Mouse (Mus musculus) central nervous system, embryonic 18 days (tissue): Measurements from ENCODE around the gene Rhox1. TPM values are rescaled to one million over a fixed set of nuclear protein-coding genes. Genes with fewer than 3 reads are reported as not detected.

Experiments
- polyA plus RNA-seq: library from polyadenylated mRNA; depleted of rRNA; stranded (reverse); fragments of >200 nt; gene quantifications from 2 replicates; pipeline ENCODE4 v1.2.3, GENCODE M21; 2012; rRNA removed

Rhox1 gene
- not detected in 2 replicates for polyA plus RNA-seq

DNA sequence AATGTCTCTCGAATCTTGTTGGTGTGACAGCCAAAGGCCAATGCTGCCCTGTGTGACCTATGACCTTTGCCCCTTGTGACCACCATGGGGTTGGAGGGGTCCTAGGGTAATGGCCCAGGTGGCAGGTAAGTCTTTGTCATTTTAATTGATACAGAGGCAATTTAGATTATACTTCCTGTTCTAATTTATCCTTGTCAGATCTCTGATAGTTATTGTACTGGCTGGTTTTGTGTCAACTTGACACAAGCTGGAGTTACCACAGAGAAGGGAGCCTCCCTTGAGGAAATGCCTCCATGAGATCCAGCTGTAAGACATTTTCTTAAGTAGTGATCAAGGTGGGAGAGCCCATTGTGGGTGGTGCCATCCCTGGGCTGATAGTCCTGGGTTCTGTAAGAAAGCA, at the start of gene Rhox1:
TSS of gene Rhox1 (minus strand) at position 101 of the 400 bp plus-strand sequence.

DNA sequence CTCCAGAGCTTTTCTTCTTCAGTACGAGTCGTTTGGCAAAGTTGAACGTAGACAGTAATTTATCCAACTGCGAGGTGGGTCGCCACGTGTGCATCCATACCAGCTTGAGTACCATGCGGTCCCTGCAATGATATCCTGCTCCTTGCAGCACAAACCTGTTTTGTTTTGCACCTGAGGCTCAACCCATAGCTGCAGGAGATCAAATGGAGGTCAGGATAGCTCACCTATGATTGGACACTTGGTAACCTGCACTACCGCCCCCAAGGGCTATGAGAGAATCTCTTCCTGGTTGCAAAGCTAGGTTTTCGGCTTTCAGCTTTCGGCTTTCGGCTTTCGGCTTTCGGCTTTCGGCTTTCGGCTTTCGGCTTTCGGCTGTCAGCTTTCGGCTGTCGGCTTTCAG, 43.0 kb upstream of the Rhox1 start, which contains the start of gene Rhox4a:
TSS of gene Rhox4a (plus strand) at position 301 of the 400 bp plus-strand sequence.

DNA sequence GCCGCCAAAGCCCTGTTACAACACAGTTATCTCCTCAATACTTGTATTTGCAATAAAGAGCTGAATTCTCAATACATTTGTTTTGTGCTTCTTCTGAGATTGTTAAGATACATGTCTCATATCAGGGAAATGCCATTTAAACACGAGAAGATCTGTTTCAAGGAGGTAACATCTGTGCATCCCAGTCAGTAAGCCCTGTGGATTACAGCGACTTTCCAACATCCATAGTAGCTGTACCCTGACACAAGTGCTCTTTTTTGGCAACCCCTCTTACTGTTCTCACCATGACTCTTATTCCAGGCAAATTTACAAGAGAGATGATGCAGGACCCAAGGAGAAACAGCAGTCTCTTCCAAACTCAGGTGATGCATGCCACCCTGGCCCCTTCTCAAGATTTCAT, 27.6 kb upstream of the Rhox1 start, which contains the start of gene Rhox3a:
TSS of gene Rhox3a (plus strand) at position 301 of the 400 bp plus-strand sequence.

DNA sequence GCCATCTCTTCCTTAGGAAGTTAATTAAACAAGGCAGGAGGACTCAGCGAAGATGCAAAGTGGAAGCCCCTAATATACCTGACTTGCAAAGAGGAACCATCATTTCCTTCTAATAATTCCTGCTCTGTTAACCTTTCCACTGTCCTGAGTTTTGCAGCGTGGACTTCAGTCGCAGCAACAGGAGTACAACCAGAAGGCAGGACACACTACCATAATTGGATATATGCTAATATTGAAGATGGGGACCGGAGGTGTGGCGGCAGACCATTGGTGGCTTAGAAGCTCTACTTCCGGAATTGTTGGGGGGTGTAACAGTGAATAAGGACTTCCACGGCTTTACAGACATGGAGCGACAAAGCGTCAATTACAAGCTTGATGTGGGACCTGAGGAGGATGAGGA, 22.6 kb upstream of the Rhox1 start, which contains the start of gene Rhox2a:
TSS of gene Rhox2a (plus strand) at position 301 of the 400 bp plus-strand sequence.

DNA sequence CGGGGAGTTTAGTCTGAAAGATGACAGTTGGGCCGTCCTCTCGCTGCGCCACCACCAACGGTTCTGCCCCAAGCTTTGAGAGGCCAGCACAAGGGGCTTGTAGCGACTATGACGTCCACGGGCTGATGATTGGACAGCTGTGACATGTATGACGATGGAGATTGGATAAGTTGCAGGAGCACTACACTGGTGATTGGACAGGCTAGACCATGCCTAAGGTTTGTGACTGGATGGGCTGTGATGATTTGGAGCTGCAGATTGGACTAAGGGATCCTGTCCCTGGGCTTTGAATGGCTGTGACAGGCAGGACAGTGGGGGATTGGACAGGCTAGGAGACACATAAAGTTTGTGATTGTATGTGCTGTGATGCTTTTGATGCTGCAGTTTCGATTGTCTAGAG, 11.1 kb downstream of the Rhox1 start, which contains the start of gene Gm9:
TSS of gene Gm9 (minus strand) at position 101 of the 400 bp plus-strand sequence.

DNA sequence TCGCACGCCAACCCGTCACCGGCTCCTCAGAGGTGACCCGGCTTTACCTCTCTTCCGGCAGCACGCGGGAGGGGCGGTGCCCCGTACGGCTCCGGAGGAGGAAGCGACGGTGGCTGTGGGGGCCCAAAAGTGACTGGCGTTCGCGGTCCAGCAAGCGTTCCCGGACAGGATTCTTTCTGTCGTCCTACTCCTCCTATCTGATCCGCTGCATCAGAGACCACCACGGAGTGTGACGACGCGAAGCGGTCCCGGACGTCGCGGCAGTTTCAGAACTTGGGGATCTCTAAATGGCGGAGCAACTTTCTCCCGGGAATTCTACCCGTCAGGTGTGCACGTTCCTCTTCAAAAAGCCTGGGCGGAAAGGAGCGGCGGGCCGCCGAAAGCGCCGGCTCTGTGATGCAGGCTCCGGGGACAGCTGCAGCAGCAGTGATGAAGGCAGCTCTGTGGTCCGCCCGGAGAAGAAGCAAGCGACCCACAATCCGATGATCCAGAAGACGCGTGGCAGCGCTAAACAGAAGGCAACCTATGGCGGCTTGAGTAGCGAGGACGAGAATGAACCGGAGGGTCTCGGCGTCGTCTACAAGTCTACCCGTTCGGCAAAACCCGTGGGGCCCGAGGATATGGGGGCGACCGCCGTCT, 30.8 kb downstream of the Rhox1 start, which contains the start of the genes Ndufa1 and Rnf113a1:
TSS of gene Ndufa1 (minus strand) at position 59 of the 639 bp plus-strand sequence.
TSS of gene Rnf113a1 (plus strand) at position 141 of the 639 bp plus-strand sequence.

DNA sequence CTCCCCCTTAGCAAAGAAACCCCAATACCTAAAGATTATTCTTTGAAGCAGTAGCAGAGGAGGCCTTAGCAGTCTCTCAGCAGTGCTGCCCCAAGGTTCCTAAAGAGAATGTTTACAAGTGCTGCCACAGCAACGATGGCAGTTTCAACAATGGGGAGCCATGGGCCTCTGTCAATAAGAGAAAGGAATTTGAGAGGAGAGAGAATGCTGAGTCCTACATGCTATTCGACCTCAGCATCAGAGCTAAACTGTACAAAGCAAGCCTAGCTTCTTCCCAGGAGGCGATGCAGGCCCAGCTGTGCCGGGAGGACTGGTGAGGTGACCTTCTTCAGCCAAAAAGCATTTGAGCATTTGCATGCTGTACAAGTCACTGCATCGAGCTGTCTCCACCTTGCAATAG, 53.3 kb downstream of the Rhox1 start, which contains the start of gene Akap14:
TSS of gene Akap14 (minus strand) at position 101 of the 400 bp plus-strand sequence.

Other genes starting within 250 kb of the Rhox1 start
- gene Sept6, start 230.5 kb downstream of the Rhox1 start, polyA plus RNA-seq = 68.3 and 72.1 TPM in 2 replicates
- gene Sowahd, start 173.4 kb downstream of the Rhox1 start, polyA plus RNA-seq = not detected in 2 replicates
- 667 and 729 TPM in 2 replicates for gene Rpl39, start 136.9 kb downstream of the Rhox1 start, polyA plus RNA-seq
- gene Upf3b, start 111.9 kb downstream of the Rhox1 start, polyA plus RNA-seq = 41.3 and 44.8 TPM in 2 replicates
- gene Nkap, start 95.5 kb downstream of the Rhox1 start, polyA plus RNA-seq = 8.5 and 8.7 TPM in 2 replicates
- 0.28 and 0.31 TPM in 2 replicates for gene Akap14, start 53.4 kb downstream of the Rhox1 start, polyA plus RNA-seq
- gene Ndufa1, start 31.1 kb downstream of the Rhox1 start, polyA plus RNA-seq = 460 and 484 TPM in 2 replicates
- gene Rnf113a1, start 31.0 kb downstream of the Rhox1 start, polyA plus RNA-seq = 10.3 and 10.7 TPM in 2 replicates
- gene Gm9, start 11.2 kb downstream of the Rhox1 start, polyA plus RNA-seq = not detected in 2 replicates
- gene Rhox2a, start 22.7 kb upstream of the Rhox1 start, polyA plus RNA-seq = not detected in 2 replicates
- not detected in 2 replicates for gene Rhox3a, start 27.7 kb upstream of the Rhox1 start, polyA plus RNA-seq
- gene Rhox4a, start 43.1 kb upstream of the Rhox1 start, polyA plus RNA-seq = not detected in 2 replicates
- not detected in 2 replicates for gene Rhox3a2, start 157.8 kb upstream of the Rhox1 start, polyA plus RNA-seq
- gene Rhox4a2, start 168.6 kb upstream of the Rhox1 start, polyA plus RNA-seq = not detected in 2 replicates
- not detected in 2 replicates for gene Rhox2b, start 189.8 kb upstream of the Rhox1 start, polyA plus RNA-seq
- gene Rhox4b, start 210.2 kb upstream of the Rhox1 start, polyA plus RNA-seq = not detected in 2 replicates
- gene Rhox2c, start 231.4 kb upstream of the Rhox1 start, polyA plus RNA-seq = not detected in 2 replicates
- gene Rhox3c, start 236.3 kb upstream of the Rhox1 start, polyA plus RNA-seq = not detected in 2 replicates